Mouse (Mus musculus) cerebellum, adult (tissue): Measurements from ENCODE around the gene Efna5.

ENCODE experiments used
- ATAC-seq: cut with Nextera tagmentation; 2 replicates; pipeline ENCODE4 v1.9.2; 2017; ENCODE audit warnings: mild to moderate bottlenecking, moderate library complexity, mixed read lengths; ENCODE audit not compliant: insufficient number of reproducible peaks, low FRiP score, low TSS enrichment

The Efna5 gene

DNA sequence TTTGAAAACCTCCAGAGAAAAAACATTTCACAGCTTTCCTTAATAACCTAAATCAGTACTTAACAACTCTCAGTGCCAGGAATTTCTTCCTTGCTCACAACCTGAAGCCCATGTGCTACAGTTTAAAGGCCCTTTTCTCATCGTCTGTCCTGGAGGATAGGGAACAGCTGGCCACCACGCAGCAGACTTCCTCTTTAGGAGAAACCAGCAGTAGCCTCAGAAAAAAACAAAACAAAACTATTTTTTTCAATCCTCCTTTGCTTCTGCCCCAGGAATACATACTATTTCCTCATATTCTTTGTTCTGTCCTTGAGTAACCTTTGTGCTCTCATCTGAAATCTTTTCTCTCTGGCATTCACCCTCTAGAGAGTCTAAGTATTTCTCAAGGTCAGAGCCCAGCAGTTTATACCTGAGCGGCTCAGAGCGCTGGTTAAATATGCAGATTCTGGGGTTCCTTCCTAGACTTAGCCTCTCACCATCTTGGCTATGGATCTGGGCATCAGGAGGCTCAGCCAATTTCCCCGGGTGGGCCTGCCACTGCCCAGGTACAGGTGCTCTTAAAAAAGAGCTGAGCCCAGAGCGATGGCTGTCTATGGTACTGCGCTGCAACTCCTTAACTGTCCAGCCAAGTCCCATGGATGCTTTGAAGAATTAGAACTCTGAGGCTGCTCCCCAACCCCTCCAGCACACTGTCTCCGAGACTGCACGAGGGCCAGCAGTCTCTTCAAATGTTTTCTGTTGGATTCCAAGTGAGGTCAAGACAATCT, 306.4 kb downstream of the Efna5 start:
- ATAC-seq: no peak

DNA sequence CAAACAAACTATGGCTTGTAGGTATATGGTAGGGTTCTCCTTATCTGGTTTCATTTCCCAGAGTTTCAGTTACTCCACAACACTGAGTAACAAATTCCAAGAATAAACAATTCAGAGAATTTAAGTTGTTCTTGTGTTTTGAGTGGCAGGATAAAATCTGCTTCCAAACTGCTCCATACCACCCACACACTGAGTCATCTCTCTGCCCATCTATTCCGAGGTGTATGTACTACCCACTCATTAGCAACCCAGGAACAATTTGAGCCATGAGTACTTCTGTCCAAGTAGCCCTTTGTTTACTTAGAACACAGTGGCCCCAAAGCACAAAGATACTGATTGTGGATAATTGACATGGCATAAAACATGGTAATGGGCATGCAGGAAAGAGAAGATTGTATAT, 311.0 kb downstream of the Efna5 start:
- no peak for ATAC-seq

DNA sequence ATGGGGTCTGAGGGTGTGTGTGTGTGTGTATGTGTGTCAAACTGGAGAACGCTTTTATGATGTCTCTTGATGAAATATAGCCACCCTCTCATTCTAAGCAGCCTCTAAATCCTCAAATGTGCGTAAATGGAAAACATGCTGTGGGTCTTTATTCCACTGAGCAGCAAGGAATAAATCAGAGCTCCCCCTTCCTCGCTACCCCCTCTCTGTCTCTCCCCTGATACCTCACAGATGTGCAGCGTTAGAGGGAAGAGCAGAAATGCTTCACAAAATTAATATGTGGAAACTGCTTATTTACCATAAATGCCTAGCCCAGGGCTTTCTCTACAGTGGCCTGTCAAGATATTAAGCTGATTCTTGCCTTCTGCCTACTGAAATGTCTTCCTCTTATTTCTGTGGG, 313.1 kb downstream of the Efna5 start:
- no peak for ATAC-seq

DNA sequence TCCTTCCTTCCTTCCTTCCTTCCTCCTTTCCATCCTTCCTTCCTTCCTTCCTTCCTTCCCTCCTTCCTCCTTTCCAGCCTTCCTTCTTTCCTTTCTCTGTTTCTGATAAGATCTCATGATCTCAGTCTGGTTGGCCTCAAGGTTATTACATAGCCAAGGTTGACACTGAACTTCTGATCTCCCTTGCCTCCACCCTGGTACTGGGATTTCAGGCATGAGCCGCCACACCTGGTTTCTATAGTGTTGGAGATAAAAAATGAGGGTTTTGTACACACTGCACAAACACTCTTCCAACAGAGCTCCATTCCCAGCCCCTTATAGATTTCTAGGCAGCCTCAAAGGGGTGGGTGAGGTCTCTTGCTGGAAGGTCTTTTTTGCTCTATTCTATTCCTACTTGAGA, 315.5 kb downstream of the Efna5 start:
- no peak for ATAC-seq

DNA sequence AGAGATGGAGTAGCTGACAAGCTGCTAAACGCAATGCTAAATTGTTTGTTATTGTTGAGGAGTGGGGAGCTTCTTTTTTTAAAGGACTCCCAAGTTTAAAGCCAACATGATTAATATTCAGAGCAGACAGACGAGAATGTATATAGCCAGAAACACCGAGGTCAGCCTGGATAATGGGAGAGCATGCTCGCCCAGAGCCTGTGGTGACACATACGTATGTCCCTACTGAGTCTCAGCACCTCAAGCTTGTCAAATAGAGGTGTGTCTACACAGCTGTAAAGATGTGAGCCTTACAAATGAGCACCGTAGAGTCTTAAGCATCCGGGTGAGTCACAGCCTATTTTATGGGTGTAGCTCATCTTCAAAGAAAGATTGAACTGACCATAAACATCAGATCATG, 318.7 kb downstream of the Efna5 start:
- no peak for ATAC-seq

DNA sequence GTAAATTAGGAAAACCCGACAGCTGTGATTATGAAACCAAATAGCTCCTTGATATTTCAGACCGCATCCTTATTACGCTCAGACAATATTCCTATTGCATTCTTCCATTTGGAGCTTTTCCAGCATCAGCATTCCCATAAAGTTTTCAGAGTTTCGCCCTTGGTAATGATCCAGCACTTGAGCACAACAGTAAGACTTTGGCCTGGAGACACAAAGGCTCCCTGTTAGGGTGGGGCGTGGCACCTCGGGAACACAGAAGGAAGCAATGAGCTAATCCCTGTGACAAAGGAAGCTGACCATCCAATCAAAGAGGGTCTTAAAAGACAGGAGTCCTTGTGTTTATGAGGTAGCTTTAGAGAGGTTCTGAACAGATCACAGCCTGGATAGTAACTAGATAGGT, 323.9 kb downstream of the Efna5 start:
- no peak for ATAC-seq
